ENCODE assay signal across 20 mouse cellular contexts in genomic region chr10:59848953-59849352, GRCm38 (mm10). TPM values are rescaled to one million over a fixed set of nuclear protein-coding genes. Genes with fewer than 3 reads are reported as not detected.
DNase-seq lines count a peak whose midpoint lies in the region; ATAC-seq and TF ChIP-seq lines count a peak whose summit lies in the region.
"Had no signal": no experiment of that assay in that cellular context is flagged by ENCODE, and none has a peak within 500 bp of the region (broad histone marks: within the 10 kb centered on the region; RNA-seq: fewer than 3 reads in every experiment).

No protein-coding gene starts in this region.

- DNase-seq in heart, embryonic 10.5 days (ENCODE audit: low spot score) = no peak
- DNase-seq in heart, adult 18-20 months = no peak
- DNase-seq in kidney, adult 2 months = peak; percentile 17
- DNase-seq in kidney, adult 9 months = peak; percentile 22
- DNase-seq in B cell, adult 2 months = no peak
- DNase-seq: adrenal gland, postnatal 25 days; cerebellum, adult 18-20 months; cerebellum, postnatal 25 days; gastrocnemius, postnatal 14 days; heart, postnatal 14 days; lung, postnatal 4 days; right cerebral cortex, adult 18-20 months; thymus, postnatal 25 days had no signal

- no peak overlapping the region for H3K4me3 ChIP-seq in heart, embryonic 10.5 days
- no peak overlapping the region for H3K4me3 ChIP-seq in kidney, adult 2 months (ENCODE audit: insufficient read depth, low read depth, low read length)
- no peak overlapping the region for H3K4me3 ChIP-seq in kidney, embryonic 14.5 days (ENCODE audit: low read length)
- H3K4me3 ChIP-seq in olfactory bulb, adult 2 months (ENCODE audit: insufficient read depth, low read depth, low read length) = no peak overlapping the region
- H3K4me3 ChIP-seq: intestine, embryonic 15.5 days; lung, embryonic 15.5 days had no signal

- H3K4me2 ChIP-seq in kidney, embryonic 14.5 days (replicated peaks; ENCODE audit: low read depth, low read length) = no peak overlapping the region
- H3K4me2 ChIP-seq: hindbrain, embryonic 14.5 days; intestine, embryonic 15.5 days; lung, embryonic 15.5 days had no signal

- TF ChIP-seq CTCF in kidney, adult 2 months (conservative IDR thresholded peaks at IDR 0.05; ENCODE audit: insufficient read depth, insufficient read length, low read depth, low read length) = no peak
- no peak for TF ChIP-seq CTCF in olfactory bulb, adult 2 months (IDR thresholded peaks at IDR 0.05; ENCODE audit: insufficient read depth, low read depth, low read length)

- peaks cover 16% of the 10 kb centered on the region for H3K4me1 ChIP-seq in heart, embryonic 10.5 days
- peaks cover 17% of the 10 kb centered on the region for H3K4me1 ChIP-seq in kidney, adult 2 months (ENCODE audit: control insufficient read depth, insufficient read depth, low read length)
- 0 out of 2 replicates have a peak, but pooled peaks cover 7% of the 10 kb centered on the region for H3K4me1 ChIP-seq in kidney, embryonic 14.5 days (ENCODE audit: control insufficient read depth, insufficient read depth, low read length)
- peaks cover 21% of the 10 kb centered on the region for H3K4me1 ChIP-seq in olfactory bulb, adult 2 months (ENCODE audit: control insufficient read depth, insufficient read depth, low read length)
- H3K4me1 ChIP-seq: intestine, embryonic 15.5 days; lung, embryonic 15.5 days had no signal

- H3K27me3 ChIP-seq in heart, embryonic 10.5 days (ENCODE audit: insufficient read depth, poor library complexity, severe bottlenecking) = no peaks in the 10 kb centered on the region
- no peaks in the 10 kb centered on the region for H3K27me3 ChIP-seq in kidney, adult 2 months (replicated peaks; ENCODE audit: control insufficient read depth, insufficient read depth, low read length)
- H3K27me3 ChIP-seq in kidney, embryonic 14.5 days (ENCODE audit: control insufficient read depth, insufficient read depth, low read length) = no peaks in the 10 kb centered on the region
- H3K27me3 ChIP-seq: intestine, embryonic 15.5 days; lung, embryonic 15.5 days had no signal

- no peaks in the 10 kb centered on the region for H3K36me3 ChIP-seq in heart, embryonic 10.5 days
- no peaks in the 10 kb centered on the region for H3K36me3 ChIP-seq in kidney, adult 2 months (ENCODE audit: control insufficient read depth, insufficient read depth, low read length)
- no peaks in the 10 kb centered on the region for H3K36me3 ChIP-seq in kidney, embryonic 14.5 days (ENCODE audit: control insufficient read depth, insufficient read depth, low read length)
- H3K36me3 ChIP-seq: intestine, embryonic 15.5 days; lung, embryonic 15.5 days had no signal

- ATAC-seq in kidney, embryonic 14.5 days (ENCODE audit: low FRiP score, low TSS enrichment) = no peak
- ATAC-seq: forebrain, embryonic 14.5 days; intestine, embryonic 15.5 days had no signal

- TF ChIP-seq POLR2A in kidney, adult 2 months (IDR thresholded peaks at IDR 0.05; ENCODE audit: low read depth, low read length) = no peak
- TF ChIP-seq POLR2A in olfactory bulb, adult 2 months (IDR thresholded peaks at IDR 0.05; ENCODE audit: insufficient read depth, low read depth, low read length) = no peak

- no peak overlapping the region for H3K9ac ChIP-seq in kidney, embryonic 14.5 days (ENCODE audit: low read depth, low read length)
- H3K9ac ChIP-seq: hindbrain, embryonic 14.5 days; intestine, embryonic 15.5 days; liver, embryonic 14.5 days; lung, embryonic 15.5 days had no signal

- 49% methylated on average over 9 of the region's 9 CpGs for WGBS in heart, embryonic 10.5 days
- 62% methylated on average over 9 of the region's 9 CpGs for WGBS in kidney, adult 2 months
- WGBS in kidney, embryonic 14.5 days = 73% methylated on average over 9 of the region's 9 CpGs
- WGBS in olfactory bulb, adult 2 months = 44% methylated on average over 9 of the region's 9 CpGs

- 0 out of 2 replicates have a peak overlapping the region, but pooled peaks have one; percentile 36 for H3K27ac ChIP-seq in heart, embryonic 10.5 days
- peak overlapping the region; percentile 65 for H3K27ac ChIP-seq in kidney, adult 2 months (ENCODE audit: insufficient read depth, low read depth, low read length)
- no peak overlapping the region for H3K27ac ChIP-seq in kidney, embryonic 14.5 days (ENCODE audit: low read depth, low read length)
- H3K27ac ChIP-seq in olfactory bulb, adult 2 months (ENCODE audit: insufficient read depth, low read depth, low read length) = peak overlapping the region; percentile 29; the same call in 1 of the 2 replicates
- H3K27ac ChIP-seq: hindbrain, embryonic 14.5 days; intestine, embryonic 15.5 days; liver, embryonic 14.5 days; lung, embryonic 15.5 days had no signal

- no peaks in the 10 kb centered on the region for H3K9me3 ChIP-seq in heart, embryonic 10.5 days
- no peaks in the 10 kb centered on the region for H3K9me3 ChIP-seq in kidney, embryonic 14.5 days (ENCODE audit: control insufficient read depth, low read length)
- H3K9me3 ChIP-seq: intestine, embryonic 15.5 days; lung, embryonic 15.5 days had no signal

RNA-seq across cellular contexts. Expression of gene Dnajb12, which starts 30.4 kb away (rescaled TPM):
- 28.8 and 32.0 TPM in 2 replicates for polyA plus RNA-seq in heart, embryonic 10.5 days (2016; fragmentation: Nextera tagmentation; extraction: Ambion mirVana)
- total RNA-seq in heart, adult 18-20 months (2021) = 10 to 100 TPM; 38.6 to 42.3 TPM
- 85.8 and 87.3 TPM in 2 replicates for polyA plus RNA-seq in kidney, adult 2 months (2012; rRNA removed)
- polyA plus RNA-seq in kidney, embryonic 14.5 days (2014; fragmentation: Nextera tagmentation; extraction: Ambion mirVana) = 24.6 and 36.0 TPM in 2 replicates
- not detected in 2 replicates for polyA plus RNA-seq in olfactory bulb, adult 2 months (2012; ENCODE audit: insufficient read depth, insufficient read length, low replicate concordance, missing spikeins)

Comparison
In these comparisons a context has a peak if more than half of its experiments do, and no peak if none do; other contexts are left out.
1. DNase-seq: peak in kidney, adult 2 months (single experiment) and kidney, adult 9 months (single experiment); none in heart, embryonic 10.5 days (single experiment), heart, adult 18-20 months (0 of 2) and B cell, adult 2 months (0 of 2).